ENCODE assay signal across 8 mouse cellular contexts in the genomic region with DNA sequence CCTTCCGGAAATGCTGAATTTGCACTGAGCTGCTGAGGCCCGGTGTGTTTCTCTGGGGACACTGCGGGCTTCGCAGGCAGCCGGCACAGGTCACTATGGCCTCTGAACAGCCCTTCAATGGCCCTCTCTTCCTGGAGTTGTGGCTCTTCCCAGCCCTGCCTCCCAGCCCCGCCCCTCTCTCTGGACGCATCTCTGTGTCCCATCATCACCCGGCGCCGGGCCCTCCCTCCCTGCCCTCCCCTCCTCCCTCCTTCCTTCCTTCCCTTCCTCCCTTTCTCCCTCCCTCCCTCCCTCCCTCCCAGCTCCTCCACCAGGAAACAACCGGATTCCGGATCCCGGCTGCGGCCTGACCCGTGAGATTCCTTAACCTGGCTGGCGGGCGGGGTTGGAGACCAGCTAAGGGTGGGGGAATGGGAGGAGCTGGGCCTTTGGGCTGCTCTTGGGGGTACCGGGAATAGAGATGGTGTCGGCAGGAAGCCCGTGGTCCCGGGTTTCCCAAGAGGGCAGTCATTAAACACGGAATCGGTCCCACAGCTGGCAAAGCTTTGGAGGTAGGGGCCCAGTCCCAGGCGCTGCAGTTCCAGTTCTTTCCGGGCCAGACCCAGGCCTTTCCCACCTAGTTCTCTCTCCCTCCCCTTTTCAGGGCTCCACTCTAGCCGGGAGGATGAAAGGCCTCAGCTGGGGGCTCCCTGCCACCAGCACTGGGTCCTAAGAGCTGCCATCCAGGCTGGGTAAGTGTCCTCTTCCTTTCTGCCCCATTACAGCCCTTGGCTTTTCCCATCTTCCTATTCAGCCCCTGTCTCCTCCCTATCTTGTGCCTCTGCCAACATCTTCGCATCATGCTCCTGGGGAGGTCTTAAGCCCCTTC. TPM values are rescaled to one million over a fixed set of nuclear protein-coding genes. Genes with fewer than 3 reads are reported as not detected.
DNase-seq lines count a peak whose midpoint lies in the region; ATAC-seq lines count a peak whose summit lies in the region.

A gene (plus strand): TSS at position 224 of the 868 bp plus-strand sequence.
A gene (plus strand): TSS at position 288 of the 868 bp plus-strand sequence.

- H3K27me3 ChIP-seq in hindbrain, embryonic 10.5 days (ENCODE audit: insufficient read depth, poor library complexity, severe bottlenecking): peaks cover 8% of the 10 kb centered on the region

- WGBS in hindbrain, embryonic 10.5 days: under 1% methylated on average over 27 of the region's 27 CpGs

- H3K9me3 ChIP-seq in hindbrain, embryonic 10.5 days: no peaks in the 10 kb centered on the region

- H3K4me3 ChIP-seq in hindbrain, embryonic 10.5 days: peak within 1 kb of the TSS; percentile 76

- peak; percentile 81 for ATAC-seq in frontal cortex, adult (ENCODE audit: low TSS enrichment)

- peaks cover 37% of the 10 kb centered on the region for H3K4me1 ChIP-seq in hindbrain, embryonic 10.5 days (replicated peaks)

- H3K27ac ChIP-seq in hindbrain, embryonic 10.5 days: peak within 1 kb of the TSS; percentile 93

- H3K36me3 ChIP-seq in hindbrain, embryonic 10.5 days: peaks cover 25% of the 10 kb centered on the region

- DNase-seq in NIH3T3 (ENCODE audit: low read depth): peak; percentile 95
- DNase-seq in cerebellum, postnatal 10 days: peak; percentile 95 to 96
- peak; percentile 89 for DNase-seq in hindbrain, embryonic 10.5 days (ENCODE audit: low spot score)
- peak; percentile 75 to 81 for DNase-seq in layer of hippocampus, postnatal 10 days (ENCODE audit: low spot score in 2 of 2)
- peak; percentile 95 for DNase-seq in lung, postnatal 10 days
- DNase-seq in ovary, postnatal 36 days (ENCODE audit: low spot score): peak; percentile 85
- peak; percentile 66 for DNase-seq in urinary bladder, adult 2 months (ENCODE audit: low spot score)

RNA-seq across cellular contexts. Expression of the first gene that starts in this region (rescaled TPM):
- 2.2 and 3.0 TPM in 2 replicates for polyA plus RNA-seq in hindbrain, embryonic 10.5 days (2016; fragmentation: Nextera tagmentation; extraction: Ambion mirVana)
- 10 to 100 TPM; 68.8 to 72.1 TPM for total RNA-seq in layer of hippocampus, postnatal 10 days (2021)
- 63.7 and 76.7 TPM in 2 replicates for polyA plus RNA-seq in urinary bladder, adult 2 months (2012; rRNA removed)

RNA-seq across cellular contexts. Expression of the second gene that starts in this region (rescaled TPM):
- 0.29 TPM in 1 of 2 replicates, not detected in the other for polyA plus RNA-seq in hindbrain, embryonic 10.5 days (2016; fragmentation: Nextera tagmentation; extraction: Ambion mirVana)
- total RNA-seq in layer of hippocampus, postnatal 10 days (2021): 1 to 10 TPM in 1 of 2 experiments, not detected in 1; 9.9 TPM
- 0.28 and 0.40 TPM in 2 replicates for polyA plus RNA-seq in urinary bladder, adult 2 months (2012; rRNA removed)

Comparison
In these comparisons a context has a peak if more than half of its experiments do, and no peak if none do; other contexts are left out.
1. Peak in every context shown above with its lines: DNase-seq, ATAC-seq, H3K4me3 ChIP-seq and H3K27ac ChIP-seq.
2. RNA of the first gene that starts in this region (polyA plus RNA-seq): 63.7 to 76.7 TPM in urinary bladder, adult 2 months; 2.2 to 3.0 TPM in hindbrain, embryonic 10.5 days; every median in the first group is over 10 times any median in the second.